Comparison of ENCODE assay signal across 7 mouse cellular contexts in genomic region chr15:77356248-77356810, GRCm38 (mm10). TPM values are rescaled to one million over a fixed set of nuclear protein-coding genes. Genes with fewer than 3 reads are reported as not detected.
DNase-seq lines count a peak whose midpoint lies in the region; ATAC-seq and TF ChIP-seq lines count a peak whose summit lies in the region.

No protein-coding gene starts in this region.

- peak overlapping the region; percentile 37 for H3K4me2 ChIP-seq in lung, embryonic 15.5 days

- H3K9ac ChIP-seq in lung, embryonic 15.5 days = 0 out of 2 replicates have a peak overlapping the region, but pooled peaks have one; percentile 2

- H3K9me3 ChIP-seq in lung, embryonic 15.5 days = no peaks in the 10 kb centered on the region
- H3K9me3 ChIP-seq in forebrain, embryonic 10.5 days = no peaks in the 10 kb centered on the region
- no peaks in the 10 kb centered on the region for H3K9me3 ChIP-seq in limb, embryonic 10.5 days (replicated peaks)

- no peak overlapping the region for H3K4me3 ChIP-seq in lung, embryonic 15.5 days
- H3K4me3 ChIP-seq in lung, adult 2 months (replicated peaks; ENCODE audit: extremely low read depth, low read depth, low read length) = no peak overlapping the region
- H3K4me3 ChIP-seq in forebrain, embryonic 10.5 days = no peak overlapping the region
- 0 out of 2 replicates have a peak overlapping the region, but pooled peaks have one; percentile 20 for H3K4me3 ChIP-seq in limb, embryonic 10.5 days

- H3K4me1 ChIP-seq in lung, embryonic 15.5 days = peaks cover 20% of the 10 kb centered on the region
- H3K4me1 ChIP-seq in lung, adult 2 months (ENCODE audit: control insufficient read depth, insufficient read depth, low read length) = peaks cover 7% of the 10 kb centered on the region
- H3K4me1 ChIP-seq in forebrain, embryonic 10.5 days = peaks cover 67% of the 10 kb centered on the region
- peaks cover 64% of the 10 kb centered on the region for H3K4me1 ChIP-seq in limb, embryonic 10.5 days

- TF ChIP-seq POLR2A in lung, adult 2 months (IDR thresholded peaks at IDR 0.05; ENCODE audit: borderline replicate concordance, extremely low read depth, low read depth, low read length) = no peak

- ATAC-seq in lung, embryonic 15.5 days (ENCODE audit: borderline replicate concordance, extremely low read depth, low FRiP score, low TSS enrichment) = no peak

- H3K27me3 ChIP-seq in lung, embryonic 15.5 days = no peaks in the 10 kb centered on the region
- peaks cover 33% of the 10 kb centered on the region for H3K27me3 ChIP-seq in forebrain, embryonic 10.5 days (ENCODE audit: poor library complexity, severe bottlenecking)
- 0 out of 2 replicates have a peak, but pooled peaks cover 3% of the 10 kb centered on the region for H3K27me3 ChIP-seq in limb, embryonic 10.5 days (ENCODE audit: low read depth, poor library complexity, severe bottlenecking)

- no peak for DNase-seq in lung, adult 2 months
- DNase-seq in forebrain, embryonic 10.5 days (ENCODE audit: extremely low spot score, low spot score) = peak; percentile 24
- DNase-seq in limb, embryonic 10.5 days (ENCODE audit: low spot score) = no peak
- peak; percentile 67 to 74 for DNase-seq in right cerebral cortex, adult 2 months (ENCODE audit: low spot score in 2 of 2)
- DNase-seq in gastrocnemius, adult 8-10 months (ENCODE audit: low spot score in 2 of 2) = no peak
- no peak for DNase-seq in thymus, adult 18-20 months

- H3K36me3 ChIP-seq in lung, embryonic 15.5 days = no peaks in the 10 kb centered on the region
- H3K36me3 ChIP-seq in forebrain, embryonic 10.5 days (replicated peaks) = no peaks in the 10 kb centered on the region
- H3K36me3 ChIP-seq in limb, embryonic 10.5 days = no peaks in the 10 kb centered on the region

- H3K27ac ChIP-seq in lung, embryonic 15.5 days = no peak overlapping the region
- H3K27ac ChIP-seq in forebrain, embryonic 10.5 days = peak overlapping the region; percentile 64
- peak overlapping the region; percentile 70 for H3K27ac ChIP-seq in limb, embryonic 10.5 days

- 7% methylated on average over 11 of the region's 11 CpGs for WGBS in lung, embryonic 15.5 days
- 39% methylated on average over 11 of the region's 11 CpGs for WGBS in lung, adult 2 months
- 20% methylated on average over 11 of the region's 11 CpGs for WGBS in forebrain, embryonic 10.5 days
- 20% methylated on average over 11 of the region's 11 CpGs for WGBS in limb, embryonic 10.5 days

- no peak for TF ChIP-seq CTCF in lung, adult 2 months (IDR thresholded peaks at IDR 0.05; ENCODE audit: insufficient read depth, low read length)

RNA-seq across cellular contexts. Expression of gene Apol7a, which starts 42.6 kb away (rescaled TPM):
- 0.09 TPM in 1 of 2 replicates, not detected in the other for polyA plus RNA-seq in lung, embryonic 15.5 days (2015; fragmentation: Nextera tagmentation; extraction: Ambion mirVana)
- 0.31 and 0.38 TPM in 2 replicates for polyA plus RNA-seq in lung, adult 2 months (2012; rRNA removed)
- polyA plus RNA-seq in forebrain, embryonic 10.5 days (2016; fragmentation: Nextera tagmentation; extraction: Ambion mirVana) = not detected in 2 replicates
- not detected in 2 replicates for polyA plus RNA-seq in limb, embryonic 10.5 days (2016; fragmentation: Nextera tagmentation; extraction: Ambion mirVana)
- 1 to 10 TPM in 3 of 4 experiments, under 1 TPM in 1; 0.80 to 1.6 (median 1.3) TPM for total RNA-seq in gastrocnemius, adult 8-10 months (2022)

RNA-seq across cellular contexts. Expression of gene Rbfox2, which starts 49.5 kb away (rescaled TPM):
- polyA plus RNA-seq in lung, embryonic 15.5 days (2015; fragmentation: Nextera tagmentation; extraction: Ambion mirVana) = 41.8 and 43.3 TPM in 2 replicates
- polyA plus RNA-seq in lung, adult 2 months (2012; rRNA removed) = 65.0 and 72.0 TPM in 2 replicates
- 35.8 and 39.0 TPM in 2 replicates for polyA plus RNA-seq in forebrain, embryonic 10.5 days (2016; fragmentation: Nextera tagmentation; extraction: Ambion mirVana)
- 45.8 and 62.6 TPM in 2 replicates for polyA plus RNA-seq in limb, embryonic 10.5 days (2016; fragmentation: Nextera tagmentation; extraction: Ambion mirVana)
- 10 to 100 TPM; 40.8 to 56.7 (median 46.9) TPM for total RNA-seq in gastrocnemius, adult 8-10 months (2022)

RNA-seq across cellular contexts. Expression of gene Apol9a, which starts 54.6 kb away (rescaled TPM):
- 0.30 TPM in 1 of 2 replicates, not detected in the other for polyA plus RNA-seq in lung, embryonic 15.5 days (2015; fragmentation: Nextera tagmentation; extraction: Ambion mirVana)
- polyA plus RNA-seq in lung, adult 2 months (2012; rRNA removed) = 0.80 and 1.3 TPM in 2 replicates
- polyA plus RNA-seq in forebrain, embryonic 10.5 days (2016; fragmentation: Nextera tagmentation; extraction: Ambion mirVana) = not detected in 2 replicates
- polyA plus RNA-seq in limb, embryonic 10.5 days (2016; fragmentation: Nextera tagmentation; extraction: Ambion mirVana) = not detected in 2 replicates
- under 1 TPM in 1 of 4 experiments, not detected in 3; 0.18 TPM for total RNA-seq in gastrocnemius, adult 8-10 months (2022)

Comparison
In these comparisons a context has a peak if more than half of its experiments do, and no peak if none do; other contexts are left out.
1. DNase-seq: peak in forebrain, embryonic 10.5 days (single experiment) and right cerebral cortex, adult 2 months (2 of 2); none in lung, adult 2 months (single experiment), limb, embryonic 10.5 days (single experiment), gastrocnemius, adult 8-10 months (0 of 2) and thymus, adult 18-20 months (0 of 2).